Mouse (Mus musculus) adrenal gland, adult 8-10 months (tissue): Measurements from ENCODE around the gene Palm2. TPM values are rescaled to one million over a fixed set of nuclear protein-coding genes. Genes with fewer than 3 reads are reported as not detected.

Experiments used
- total RNA-seq, 4 experiments: library from RNA; stranded (reverse); gene quantifications; 2 replicates each; pipeline ENCODE4 v1.2.4; 2022

Palm2 gene
- total RNA-seq, 4 experiments from 2014 or later, result 9.8 to 42.5 (median 29.2) TPM

Other genes with a start within 250 kb of the Palm2 start
- gene Ptpn3, start 132.4 kb upstream of the Palm2 start, total RNA-seq, result 10 to 100 TPM; 31.1 to 57.6 (median 40.2) TPM
- 10 to 100 TPM; 35.3 to 97.4 (median 63.1) TPM for gene Pakap, start 133.9 kb downstream of the Palm2 start, total RNA-seq